14 mouse cellular contexts compared by ENCODE assay signal in genomic region chr9:112909311-112910101, GRCm38 (mm10).
DNase-seq lines count a peak whose midpoint lies in the region; ATAC-seq and TF ChIP-seq lines count a peak whose summit lies in the region.
"Had no signal": no experiment of that assay in that cellular context is flagged by ENCODE, and none has a peak within 500 bp of the region (broad histone marks: within the 10 kb centered on the region; RNA-seq: fewer than 3 reads in every experiment).

No protein-coding gene starts in this region.

- WGBS in kidney, embryonic 14.5 days, result 63% methylated on average over 6 of the region's 6 CpGs
- WGBS in liver, postnatal 0 days (ENCODE audit: insufficient replicate concordance), result 65% methylated on average over 6 of the region's 6 CpGs
- WGBS in hindbrain, embryonic 14.5 days, result 82% methylated on average over 6 of the region's 6 CpGs

- H3K4me2 ChIP-seq in kidney, embryonic 14.5 days (replicated peaks; ENCODE audit: low read depth, low read length), result no peak overlapping the region
- no peak overlapping the region for H3K4me2 ChIP-seq in liver, postnatal 0 days (ENCODE audit: low read depth, low read length)
- no peak overlapping the region for H3K4me2 ChIP-seq in hindbrain, embryonic 14.5 days (replicated peaks)
- H3K4me2 ChIP-seq: limb, embryonic 15.5 days; midbrain, embryonic 11.5 days; neural tube, embryonic 13.5 days had no signal

- no peak overlapping the region for H3K9ac ChIP-seq in kidney, embryonic 14.5 days (ENCODE audit: low read depth, low read length)
- H3K9ac ChIP-seq in liver, postnatal 0 days (replicated peaks), result no peak overlapping the region
- H3K9ac ChIP-seq in hindbrain, embryonic 14.5 days, result no peak overlapping the region
- H3K9ac ChIP-seq: limb, embryonic 15.5 days; neural tube, embryonic 13.5 days had no signal

- peak; percentile 42 for DNase-seq in kidney, adult 11 months
- DNase-seq in frontal cortex, postnatal 36 days (ENCODE audit: low spot score in 2 of 2), result peak; percentile 70 to 75
- peak; percentile 33 to 45 for DNase-seq in kidney, postnatal 36 days
- DNase-seq in right cerebral cortex, postnatal 10 days (ENCODE audit: low spot score in 2 of 2), result peak; percentile 38 to 45
- DNase-seq in retina, embryonic 14.5 days (ENCODE audit: low spot score), result no peak
- DNase-seq in liver, postnatal 0 days, result no peak
- no peak for DNase-seq in hindbrain, embryonic 14.5 days (ENCODE audit: low spot score)
- DNase-seq: spleen, adult 18-20 months had no signal

- ATAC-seq in kidney, embryonic 14.5 days (ENCODE audit: low FRiP score, low TSS enrichment), result no peak
- no peak for ATAC-seq in liver, postnatal 0 days
- no peak for ATAC-seq in hindbrain, embryonic 14.5 days (ENCODE audit: low FRiP score)
- ATAC-seq: intestine, postnatal 0 days had no signal

- H3K36me3 ChIP-seq in kidney, embryonic 14.5 days (ENCODE audit: control insufficient read depth, insufficient read depth, low read length), result no peaks in the 10 kb centered on the region
- no peaks in the 10 kb centered on the region for H3K36me3 ChIP-seq in liver, postnatal 0 days (replicated peaks; ENCODE audit: insufficient read depth, low read length)
- no peaks in the 10 kb centered on the region for H3K36me3 ChIP-seq in hindbrain, embryonic 14.5 days (replicated peaks; ENCODE audit: control insufficient read depth, insufficient read depth)
- H3K36me3 ChIP-seq: forebrain, embryonic 10.5 days; limb, embryonic 15.5 days; neural tube, embryonic 13.5 days had no signal

- H3K4me1 ChIP-seq in kidney, embryonic 14.5 days (ENCODE audit: control insufficient read depth, insufficient read depth, low read length), result no peaks in the 10 kb centered on the region
- H3K4me1 ChIP-seq in liver, postnatal 0 days (ENCODE audit: insufficient read depth), result no peaks in the 10 kb centered on the region
- H3K4me1 ChIP-seq in hindbrain, embryonic 14.5 days (replicated peaks; ENCODE audit: control insufficient read depth, insufficient read depth, low read length), result no peaks in the 10 kb centered on the region
- H3K4me1 ChIP-seq: forebrain, embryonic 10.5 days; limb, embryonic 15.5 days; neural tube, embryonic 13.5 days had no signal

- H3K9me3 ChIP-seq in kidney, embryonic 14.5 days (ENCODE audit: control insufficient read depth, low read length), result no peaks in the 10 kb centered on the region
- no peaks in the 10 kb centered on the region for H3K9me3 ChIP-seq in liver, postnatal 0 days (ENCODE audit: low read length)
- no peaks in the 10 kb centered on the region for H3K9me3 ChIP-seq in hindbrain, embryonic 14.5 days (ENCODE audit: control insufficient read depth, low read length)
- H3K9me3 ChIP-seq: forebrain, embryonic 10.5 days; limb, embryonic 15.5 days; neural tube, embryonic 13.5 days had no signal

- no peak for TF ChIP-seq CTCF in liver, postnatal 0 days (IDR thresholded peaks at IDR 0.05; ENCODE audit: low read depth)

- H3K4me3 ChIP-seq in kidney, embryonic 14.5 days (ENCODE audit: low read length), result no peak overlapping the region
- H3K4me3 ChIP-seq in liver, postnatal 0 days (ENCODE audit: low read depth, low read length), result no peak overlapping the region
- no peak overlapping the region for H3K4me3 ChIP-seq in hindbrain, embryonic 14.5 days (replicated peaks; ENCODE audit: low read length)
- H3K4me3 ChIP-seq: forebrain, embryonic 10.5 days; limb, embryonic 15.5 days; neural tube, embryonic 13.5 days had no signal

- no peak for TF ChIP-seq EP300 in liver, postnatal 0 days (IDR thresholded peaks at IDR 0.05; ENCODE audit: low read depth)

- no peak overlapping the region for H3K27ac ChIP-seq in kidney, embryonic 14.5 days (ENCODE audit: low read depth, low read length)
- no peak overlapping the region for H3K27ac ChIP-seq in liver, postnatal 0 days (ENCODE audit: low read depth)
- H3K27ac ChIP-seq in hindbrain, embryonic 14.5 days, result no peak overlapping the region
- H3K27ac ChIP-seq: forebrain, embryonic 10.5 days; limb, embryonic 15.5 days; neural tube, embryonic 13.5 days had no signal

- H3K27me3 ChIP-seq in kidney, embryonic 14.5 days (ENCODE audit: control insufficient read depth, insufficient read depth, low read length), result no peaks in the 10 kb centered on the region
- no peaks in the 10 kb centered on the region for H3K27me3 ChIP-seq in liver, postnatal 0 days (ENCODE audit: insufficient read depth, low read length)
- H3K27me3 ChIP-seq in hindbrain, embryonic 14.5 days (ENCODE audit: control insufficient read depth, insufficient read depth, low read length), result no peaks in the 10 kb centered on the region
- H3K27me3 ChIP-seq: limb, embryonic 15.5 days; neural tube, embryonic 13.5 days had no signal

Comparison
In these comparisons a context has a peak if more than half of its experiments do, and no peak if none do; other contexts are left out.
1. DNase-seq: peak in kidney, adult 11 months (single experiment), frontal cortex, postnatal 36 days (2 of 2), kidney, postnatal 36 days (2 of 2) and right cerebral cortex, postnatal 10 days (2 of 2); none in retina, embryonic 14.5 days (single experiment), liver, postnatal 0 days (single experiment) and hindbrain, embryonic 14.5 days (single experiment).